Mouse (Mus musculus): Measurements from ENCODE around the gene 1700017B05Rik. TPM values are rescaled to one million over a fixed set of nuclear protein-coding genes. Genes with fewer than 3 reads are reported as not detected.

Gene 1700017B05Rik
- polyA plus RNA-seq, 1 experiment, result 28.7 TPM

GRCm38 (mm10) chr9:57256861-57257260 lies 5.6 kb downstream of the 1700017B05Rik start:
- no peaks in the 10 kb centered on the region for H3K27me3 ChIP-seq (ENCODE audit: control insufficient read depth, insufficient read depth, low read length)
- H3K4me3 ChIP-seq (ENCODE audit: low read depth, low read length), result no peak overlapping the region
- no peak for TF ChIP-seq POLR2A (IDR thresholded peaks at IDR 0.05; ENCODE audit: low read depth, low read length)
- no peak for TF ChIP-seq CTCF (IDR thresholded peaks at IDR 0.05; ENCODE audit: extremely low read depth, insufficient read length, insufficient replicate concordance, low read depth, low read length)
- H3K36me3 ChIP-seq (ENCODE audit: control insufficient read depth, insufficient read depth, low read length), result peaks cover 61% of the 10 kb centered on the region
- WGBS, result 93% methylated on average over 11 of the region's 11 CpGs
- no peak overlapping the region for H3K27ac ChIP-seq (ENCODE audit: insufficient read depth, low read depth, low read length)
- peaks cover 11% of the 10 kb centered on the region for H3K4me1 ChIP-seq (ENCODE audit: control insufficient read depth, insufficient read depth, insufficient read length, low read length)

DNA sequence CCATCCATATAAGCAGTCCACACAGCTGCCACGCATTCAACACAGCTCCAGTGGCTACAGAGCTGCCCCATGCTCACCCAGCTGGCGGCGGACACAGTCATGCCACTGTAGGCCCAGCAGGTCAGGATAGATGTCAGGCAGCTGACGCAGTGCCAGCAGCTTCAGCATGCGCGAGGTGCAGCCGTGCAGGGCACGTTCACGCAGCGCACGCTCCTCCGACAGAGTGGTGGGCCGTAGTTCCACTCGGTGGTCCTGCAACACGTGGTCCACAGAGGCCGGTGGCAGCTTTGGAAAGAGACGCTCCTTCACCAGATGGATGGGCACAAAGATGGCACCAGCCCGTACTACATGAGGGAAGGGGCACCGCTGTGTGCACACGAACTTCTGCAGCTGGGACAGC lies 6.1 kb downstream of the 1700017B05Rik start:
- 92% methylated on average over 20 of the region's 20 CpGs for WGBS
- Histone ChIP-seq H3K27me3 (ENCODE audit: control insufficient read depth, insufficient read depth, low read length) (no peaks in the 10 kb centered on the region), H3K4me1 (ENCODE audit: control insufficient read depth, insufficient read depth, insufficient read length, low read length) (peaks cover 11% of the 10 kb centered on the region), H3K36me3 (ENCODE audit: control insufficient read depth, insufficient read depth, low read length) (peaks cover 64% of the 10 kb centered on the region), H3K27ac (ENCODE audit: insufficient read depth, low read depth, low read length) (no peak overlapping the region), H3K4me3 (ENCODE audit: low read depth, low read length) (no peak overlapping the region)
- TF ChIP-seq CTCF (IDR thresholded peaks at IDR 0.05; ENCODE audit: extremely low read depth, insufficient read length, insufficient replicate concordance, low read depth, low read length), result no peak

DNA sequence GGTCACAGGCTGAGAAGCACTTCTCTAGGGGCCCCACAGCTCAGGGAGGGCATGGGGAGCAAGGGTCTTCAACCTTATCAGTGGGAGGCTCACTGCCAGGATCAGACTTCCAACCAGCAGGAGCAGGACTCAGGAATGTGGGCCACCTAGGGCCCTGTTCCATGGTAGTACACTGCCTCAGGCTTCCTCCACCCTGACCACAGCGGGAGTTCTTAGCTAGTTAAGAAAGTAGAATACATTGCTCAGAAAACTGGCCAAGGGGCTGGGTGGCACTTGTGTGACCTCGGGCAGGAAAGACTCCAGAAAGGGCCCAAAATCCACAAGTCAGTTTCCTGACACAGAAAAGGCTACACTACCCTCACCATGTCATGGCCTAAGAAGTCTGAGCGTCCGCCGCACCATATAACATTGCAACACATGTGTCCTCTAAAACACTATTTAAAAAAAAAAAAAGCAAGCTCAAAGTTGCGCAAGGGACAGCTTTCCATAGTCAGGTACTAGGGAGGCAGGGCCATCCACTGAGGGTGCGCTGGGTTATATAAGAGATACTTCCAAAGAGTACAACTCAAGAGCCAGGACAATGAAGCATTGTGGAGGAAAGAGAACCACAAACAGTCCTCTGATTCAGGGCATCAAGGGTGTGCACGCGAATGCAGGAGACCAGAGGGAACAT lies 7.5 kb downstream of the 1700017B05Rik start:
- no peak overlapping the region for H3K4me3 ChIP-seq (ENCODE audit: low read depth, low read length)
- WGBS, result 68% methylated on average over 9 of the region's 9 CpGs
- H3K4me1 ChIP-seq (ENCODE audit: control insufficient read depth, insufficient read depth, insufficient read length, low read length), result peaks cover 1% of the 10 kb centered on the region; the same call in 1 of the 2 replicates
- H3K27me3 ChIP-seq (ENCODE audit: control insufficient read depth, insufficient read depth, low read length), result no peaks in the 10 kb centered on the region
- peaks cover 66% of the 10 kb centered on the region for H3K36me3 ChIP-seq (ENCODE audit: control insufficient read depth, insufficient read depth, low read length)
- TF ChIP-seq POLR2A (IDR thresholded peaks at IDR 0.05; ENCODE audit: low read depth, low read length) (no peak), CTCF (IDR thresholded peaks at IDR 0.05; ENCODE audit: extremely low read depth, insufficient read length, insufficient replicate concordance, low read depth, low read length) (no peak)
- no peak overlapping the region for H3K27ac ChIP-seq (ENCODE audit: insufficient read depth, low read depth, low read length)

- H3K27ac ChIP-seq (ENCODE audit: insufficient read depth, low read depth, low read length), result no peak overlapping the region
- no peaks in the 10 kb centered on the region for H3K27me3 ChIP-seq (ENCODE audit: control insufficient read depth, insufficient read depth, low read length)
- no peaks in the 10 kb centered on the region; the same call in 1 of the 2 replicates for H3K4me1 ChIP-seq (ENCODE audit: control insufficient read depth, insufficient read depth, insufficient read length, low read length)
- H3K36me3 ChIP-seq (ENCODE audit: control insufficient read depth, insufficient read depth, low read length), result peaks cover 66% of the 10 kb centered on the region
- WGBS, result 70% methylated on average over 7 of the region's 7 CpGs
- TF ChIP-seq CTCF (IDR thresholded peaks at IDR 0.05; ENCODE audit: extremely low read depth, insufficient read length, insufficient replicate concordance, low read depth, low read length) (no peak), POLR2A (IDR thresholded peaks at IDR 0.05; ENCODE audit: low read depth, low read length) (no peak)
- no peak overlapping the region for H3K4me3 ChIP-seq (ENCODE audit: low read depth, low read length)
Observed at GRCm38 (mm10) chr9:57254061-57254460, 8.4 kb downstream of the 1700017B05Rik start.

DNA sequence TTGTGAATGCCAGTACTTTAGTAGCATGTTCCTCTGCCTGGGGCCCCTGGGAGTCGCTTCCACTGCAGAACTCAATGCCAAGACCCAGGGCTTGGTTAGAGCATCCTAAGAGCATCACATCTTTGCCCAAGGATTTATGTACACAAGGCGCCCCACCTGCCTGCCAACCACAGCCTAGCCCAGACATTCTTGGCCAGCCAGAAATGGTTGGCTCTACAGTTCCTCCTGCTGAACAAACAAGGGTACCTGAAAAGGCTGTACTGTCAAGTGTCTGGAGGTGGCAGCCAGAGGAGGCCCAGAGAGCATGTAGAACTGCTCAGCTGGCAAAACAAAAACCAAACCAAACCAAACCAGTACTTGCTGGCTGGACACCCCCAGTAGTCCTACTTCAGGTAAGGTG lies 11.3 kb downstream of the 1700017B05Rik start:
- 91% methylated on average over 2 of the region's 2 CpGs for WGBS
- Histone ChIP-seq H3K4me1 (ENCODE audit: control insufficient read depth, insufficient read depth, insufficient read length, low read length) (peaks cover 11% of the 10 kb centered on the region), H3K27me3 (ENCODE audit: control insufficient read depth, insufficient read depth, low read length) (no peaks in the 10 kb centered on the region), H3K36me3 (ENCODE audit: control insufficient read depth, insufficient read depth, low read length) (peaks cover 42% of the 10 kb centered on the region), H3K4me3 (ENCODE audit: low read depth, low read length) (no peak overlapping the region), H3K27ac (ENCODE audit: insufficient read depth, low read depth, low read length) (no peak overlapping the region)
- TF ChIP-seq CTCF (IDR thresholded peaks at IDR 0.05; ENCODE audit: extremely low read depth, insufficient read length, insufficient replicate concordance, low read depth, low read length) (no peak), POLR2A (IDR thresholded peaks at IDR 0.05; ENCODE audit: low read depth, low read length) (no peak)

- no peaks in the 10 kb centered on the region for H3K27me3 ChIP-seq (ENCODE audit: control insufficient read depth, insufficient read depth, low read length)
- TF ChIP-seq POLR2A (IDR thresholded peaks at IDR 0.05; ENCODE audit: low read depth, low read length), result no peak
- TF ChIP-seq CTCF (IDR thresholded peaks at IDR 0.05; ENCODE audit: extremely low read depth, insufficient read length, insufficient replicate concordance, low read depth, low read length), result no peak
- peaks cover 33% of the 10 kb centered on the region for H3K36me3 ChIP-seq (ENCODE audit: control insufficient read depth, insufficient read depth, low read length)
- H3K27ac ChIP-seq (ENCODE audit: insufficient read depth, low read depth, low read length), result no peak overlapping the region
- 91% methylated on average over 4 of the region's 4 CpGs for WGBS
- H3K4me3 ChIP-seq (ENCODE audit: low read depth, low read length), result no peak overlapping the region
- H3K4me1 ChIP-seq (ENCODE audit: control insufficient read depth, insufficient read depth, insufficient read length, low read length), result peaks cover 11% of the 10 kb centered on the region
Observed at GRCm38 (mm10) chr9:57250026-57250425, 12.4 kb downstream of the 1700017B05Rik start.

- no peak overlapping the region for H3K4me3 ChIP-seq (ENCODE audit: low read depth, low read length)
- 36% methylated on average over 7 of the region's 7 CpGs for WGBS
- no peaks in the 10 kb centered on the region for H3K27me3 ChIP-seq (ENCODE audit: control insufficient read depth, insufficient read depth, low read length)
- H3K27ac ChIP-seq (ENCODE audit: insufficient read depth, low read depth, low read length), result no peak overlapping the region
- H3K36me3 ChIP-seq (ENCODE audit: control insufficient read depth, insufficient read depth, low read length), result peaks cover 18% of the 10 kb centered on the region
- TF ChIP-seq CTCF (IDR thresholded peaks at IDR 0.05; ENCODE audit: extremely low read depth, insufficient read length, insufficient replicate concordance, low read depth, low read length) (no peak), POLR2A (IDR thresholded peaks at IDR 0.05; ENCODE audit: low read depth, low read length) (no peak)
- peaks cover 15% of the 10 kb centered on the region for H3K4me1 ChIP-seq (ENCODE audit: control insufficient read depth, insufficient read depth, insufficient read length, low read length)
Observed at GRCm38 (mm10) chr9:57248030-57248942, 14.1 kb downstream of the 1700017B05Rik start.

Measured in small intestine, adult 2 months (tissue).